Mouse (Mus musculus) midbrain, embryonic 12.5 days (tissue): ENCODE measurements at regions not wholly inside any gene's neighbourhood (a gene's known extent, or its start where the extent isn't known, plus 50 kb on each side); places are given as distances from the start of the nearest gene placed in this dataset.
A peak's percentile ranks its signal among the peaks of the same experiment; 100 is the strongest.

Experiments used
- ATAC-seq: fragments of 200-750 bp; cut with Nextera tagmentation; 2 replicates; pipeline ENCODE4 v1.8.0; 2017; ENCODE audit warnings: low read depth, moderate TSS enrichment, moderate library complexity; ENCODE audit not compliant: low FRiP score
- H3K27ac ChIP-seq: fragments of 300-500 bp; sonication (generic); replicated peaks from 2 replicates; pipeline ENCODE4 v1.5.1; 2016; ENCODE audit warnings: mild to moderate bottlenecking
- H3K27me3 ChIP-seq: fragments of 300-500 bp; sonication (generic); 2 replicates; pipeline ENCODE4 v1.6.1; 2016; ENCODE audit warnings: mild to moderate bottlenecking
- H3K36me3 ChIP-seq: fragments of 300-500 bp; sonication (generic); 2 replicates; pipeline ENCODE4 v1.6.1; 2016
- H3K4me1 ChIP-seq: fragments of 300-500 bp; sonication (generic); 2 replicates; pipeline ENCODE4 v1.6.1; 2016
- H3K4me2 ChIP-seq: fragments of 300-500 bp; sonication (generic); replicated peaks from 2 replicates; pipeline ENCODE4 v1.6.1; 2016; ENCODE audit warnings: mild to moderate bottlenecking, moderate library complexity
- H3K4me3 ChIP-seq: fragments of 300-500 bp; sonication (generic); 2 replicates; pipeline ENCODE4 v1.5.1; 2016; ENCODE audit warnings: mild to moderate bottlenecking
- H3K9ac ChIP-seq: fragments of 300-500 bp; sonication (generic); replicated peaks from 2 replicates; pipeline ENCODE4 v1.6.1; 2016; ENCODE audit warnings: mild to moderate bottlenecking, moderate library complexity
- H3K9me3 ChIP-seq: fragments of 300-500 bp; sonication (generic); 2 replicates; pipeline ENCODE4 v1.6.1; 2016; ENCODE audit warnings: mild to moderate bottlenecking
- WGBS: fragments of 180-500 bp; shearing (Covaris S2); methylation state at CpG from one replicate; pipeline ENCODE4 v1.1.7; 2016; 5-methylcytosine and 5-hydroxymethylcytosine counted together

DNA sequence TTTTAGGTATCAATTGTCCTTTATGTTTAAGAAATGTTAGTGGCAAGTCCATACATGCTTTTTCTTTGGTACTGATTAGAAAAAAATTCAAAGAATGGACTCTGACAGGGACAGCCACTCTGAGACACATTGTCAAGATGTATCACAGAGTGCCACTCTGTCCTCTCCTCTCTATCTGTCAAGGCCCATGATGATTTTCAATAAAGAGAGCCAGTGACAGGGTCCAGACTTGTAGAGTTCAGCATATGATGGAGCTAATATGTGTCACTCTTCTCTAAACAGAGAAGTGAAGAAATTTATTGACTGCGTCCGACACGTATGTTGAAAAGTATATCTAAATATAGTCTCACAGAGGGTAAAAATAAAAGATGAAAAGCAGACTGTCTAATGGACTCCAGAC lies 672.2 kb upstream of the 4930452B06Rik start:
- Histone ChIP-seq H3K4me1 (no peaks in the 10 kb centered on the region), H3K36me3 (no peaks in the 10 kb centered on the region), H3K4me2 (no peak overlapping the region), H3K27ac (no peak overlapping the region), H3K4me3 (no peak overlapping the region), H3K9me3 (no peaks in the 10 kb centered on the region), H3K9ac (no peak overlapping the region), H3K27me3 (no peaks in the 10 kb centered on the region)
- 87% methylated on average over 3 of the region's 3 CpGs for WGBS
- ATAC-seq = no peak

DNA sequence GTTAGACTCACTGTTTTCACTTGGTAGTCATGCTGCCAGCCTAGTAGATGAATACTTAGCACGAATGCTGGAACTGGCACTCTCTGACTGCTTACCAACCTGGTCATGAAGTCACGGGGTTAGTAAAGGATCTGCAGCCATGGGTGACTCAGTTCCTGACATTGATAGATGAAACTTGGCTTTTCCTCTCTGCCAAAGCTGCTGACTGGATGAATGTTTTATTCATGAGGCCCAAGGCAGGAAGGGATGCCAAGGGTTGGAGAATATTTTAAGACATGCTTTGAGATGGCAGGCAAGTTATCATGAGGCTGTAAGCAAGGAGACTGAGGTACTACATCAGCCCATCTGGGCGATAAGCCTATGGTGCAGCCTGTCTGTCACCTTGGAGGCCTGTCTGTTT lies 671.1 kb upstream of the 4930452B06Rik start:
- Histone ChIP-seq H3K4me2 (no peak overlapping the region), H3K27me3 (no peaks in the 10 kb centered on the region), H3K27ac (no peak overlapping the region), H3K9me3 (no peaks in the 10 kb centered on the region), H3K9ac (no peak overlapping the region), H3K36me3 (no peaks in the 10 kb centered on the region), H3K4me1 (peaks cover 2% of the 10 kb centered on the region; the same call in 1 of the 2 replicates), H3K4me3 (no peak overlapping the region)
- ATAC-seq = no peak
- 86% methylated on average over 3 of the region's 3 CpGs for WGBS

DNA sequence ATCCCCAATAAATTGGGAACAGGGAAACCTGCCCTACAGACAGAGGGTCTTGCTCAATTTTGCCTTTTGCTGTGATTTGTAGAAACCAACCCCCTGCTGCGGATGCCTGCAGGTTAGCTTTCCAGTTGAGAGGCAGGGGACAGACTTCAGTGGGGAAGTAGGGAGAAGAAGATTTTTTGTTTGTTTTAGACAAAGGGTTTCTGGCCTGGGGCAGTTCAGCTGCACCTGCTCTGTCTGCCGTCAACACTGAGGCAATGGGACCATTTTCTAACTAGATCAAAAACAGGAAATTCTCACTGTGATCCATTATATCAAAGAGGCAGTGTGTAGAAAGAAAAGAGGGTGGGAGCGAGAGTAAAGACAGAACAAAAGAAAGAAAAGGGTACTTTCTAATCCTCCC lies 665.6 kb upstream of the 4930452B06Rik start:
- WGBS = 22% methylated on average over 3 of the region's 3 CpGs

DNA sequence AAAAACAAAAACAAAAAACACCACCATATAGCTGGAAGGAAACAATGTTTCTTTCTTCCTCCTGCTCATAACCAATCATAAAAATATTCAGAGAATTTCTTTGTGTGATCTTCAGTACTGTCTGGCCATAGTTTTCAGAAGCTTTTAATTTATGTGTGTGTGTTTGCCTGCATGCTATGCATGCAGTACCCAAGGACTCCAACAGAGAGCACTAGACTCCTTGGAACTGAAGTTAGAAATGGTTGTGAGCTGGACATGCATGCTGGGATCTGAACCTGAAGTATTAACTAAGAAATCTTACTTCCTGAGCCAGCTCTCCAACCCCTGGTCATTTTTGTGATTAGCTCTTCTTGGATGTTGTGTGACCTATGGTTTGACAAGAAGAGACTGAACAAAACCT lies 664.7 kb upstream of the 4930452B06Rik start:
- Histone ChIP-seq H3K36me3 (no peaks in the 10 kb centered on the region), H3K27ac (no peak overlapping the region), H3K9ac (no peak overlapping the region), H3K4me2 (no peak overlapping the region), H3K27me3 (no peaks in the 10 kb centered on the region), H3K4me3 (no peak overlapping the region), H3K9me3 (no peaks in the 10 kb centered on the region), H3K4me1 (peaks cover 9% of the 10 kb centered on the region)
- ATAC-seq = no peak

More for the DNA sequence above, 665.6 kb upstream of the 4930452B06Rik start:
- Histone ChIP-seq H3K27me3 (no peaks in the 10 kb centered on the region), H3K4me1 (peaks cover 9% of the 10 kb centered on the region), H3K4me3 (no peak overlapping the region), H3K9ac (no peak overlapping the region), H3K9me3 (no peaks in the 10 kb centered on the region), H3K4me2 (no peak overlapping the region), H3K27ac (no peak overlapping the region), H3K36me3 (no peaks in the 10 kb centered on the region)
- no peak for ATAC-seq

DNA sequence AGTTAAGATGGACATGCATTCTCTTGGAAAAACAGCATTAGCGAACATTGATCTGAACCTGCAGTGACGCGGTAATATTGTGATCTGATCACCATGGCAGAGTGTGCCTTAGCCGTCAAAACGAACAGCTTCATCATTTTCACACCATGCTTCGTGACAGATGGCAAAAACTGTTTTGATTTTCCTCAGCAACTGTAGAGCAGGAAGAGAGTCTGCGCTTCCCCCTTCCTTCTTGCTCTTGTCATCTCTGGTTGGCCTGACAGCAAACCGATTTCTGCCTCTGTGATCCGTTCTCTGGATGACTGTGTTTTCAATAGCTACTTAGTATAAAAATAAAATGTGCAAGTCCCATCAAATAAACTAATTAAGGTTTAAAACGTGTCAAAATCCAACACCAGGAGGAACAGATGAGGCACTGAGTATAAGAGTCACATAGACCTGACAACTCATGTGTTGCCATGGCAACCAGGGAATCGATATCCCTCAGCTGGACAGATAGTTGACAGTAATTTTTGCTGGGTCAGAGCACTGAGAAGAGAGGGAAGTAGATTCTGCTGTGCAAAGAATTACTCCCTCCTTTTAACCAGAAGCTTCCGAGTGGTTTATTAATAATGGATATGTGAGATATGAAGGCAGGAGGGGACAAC lies 663.9 kb upstream of the 4930452B06Rik start:
- Histone ChIP-seq H3K9ac (no peak overlapping the region), H3K4me2 (no peak overlapping the region), H3K9me3 (no peaks in the 10 kb centered on the region), H3K27ac (peak overlapping the region; percentile 35; the same call in 1 of the 2 replicates), H3K27me3 (no peaks in the 10 kb centered on the region), H3K4me3 (no peak overlapping the region), H3K4me1 (peaks cover 9% of the 10 kb centered on the region), H3K36me3 (no peaks in the 10 kb centered on the region)
- 72% methylated on average over 12 of the region's 12 CpGs for WGBS
- ATAC-seq = peak; percentile 85

DNA sequence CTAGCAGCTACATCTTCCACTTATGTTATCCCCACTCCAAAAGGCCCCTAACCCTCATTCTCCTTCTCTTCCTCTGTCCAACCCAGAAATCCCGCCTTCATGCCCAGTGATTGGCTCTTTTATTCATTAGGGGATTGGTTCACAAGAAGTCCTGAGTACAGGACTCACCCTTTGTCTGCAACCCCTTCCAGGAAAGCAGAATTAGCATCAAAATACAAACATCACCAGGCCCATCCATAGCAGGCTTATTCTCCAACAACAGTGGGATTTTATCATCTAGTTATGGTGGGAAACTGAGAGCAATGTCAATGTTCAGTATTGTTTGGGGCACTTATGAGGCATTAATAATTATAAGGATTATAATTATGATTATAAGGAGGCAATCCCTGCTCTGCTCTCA lies 661.3 kb upstream of the 4930452B06Rik start:
- ATAC-seq = no peak
- Histone ChIP-seq H3K36me3 (no peaks in the 10 kb centered on the region), H3K27me3 (no peaks in the 10 kb centered on the region), H3K4me2 (no peak overlapping the region), H3K4me3 (no peak overlapping the region), H3K9ac (no peak overlapping the region), H3K4me1 (peaks cover 9% of the 10 kb centered on the region), H3K27ac (no peak overlapping the region), H3K9me3 (no peaks in the 10 kb centered on the region)
- WGBS = 56% methylated on average over 1 of the region's 1 CpGs

DNA sequence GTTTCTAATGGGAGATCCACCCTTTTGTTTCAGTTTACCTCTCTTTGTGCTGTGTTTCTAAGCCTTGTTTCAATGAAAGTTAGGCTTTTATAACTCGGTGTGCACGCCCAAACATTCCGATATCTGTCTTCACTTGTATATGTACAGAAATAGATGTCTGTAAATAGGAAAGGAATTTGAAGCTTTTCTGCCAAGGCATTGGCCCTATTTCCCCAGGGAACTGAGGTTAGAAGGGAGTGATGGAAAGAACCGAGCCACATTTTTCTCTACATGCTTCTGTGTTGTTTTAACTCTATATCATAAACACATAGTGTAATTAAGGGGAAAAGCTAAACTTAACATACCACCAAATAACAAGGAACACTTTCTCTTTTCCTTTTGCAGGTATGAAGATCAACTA lies 653.8 kb upstream of the 4930452B06Rik start:
- ATAC-seq = no peak
- H3K4me1 ChIP-seq = no peaks in the 10 kb centered on the region
- no peaks in the 10 kb centered on the region for H3K36me3 ChIP-seq
- H3K9me3 ChIP-seq = no peaks in the 10 kb centered on the region
- 92% methylated on average over 4 of the region's 4 CpGs for WGBS
- H3K27ac ChIP-seq = no peak overlapping the region
- H3K4me2 ChIP-seq = no peak overlapping the region
- no peak overlapping the region for H3K4me3 ChIP-seq
- H3K27me3 ChIP-seq = no peaks in the 10 kb centered on the region
- H3K9ac ChIP-seq = no peak overlapping the region

DNA sequence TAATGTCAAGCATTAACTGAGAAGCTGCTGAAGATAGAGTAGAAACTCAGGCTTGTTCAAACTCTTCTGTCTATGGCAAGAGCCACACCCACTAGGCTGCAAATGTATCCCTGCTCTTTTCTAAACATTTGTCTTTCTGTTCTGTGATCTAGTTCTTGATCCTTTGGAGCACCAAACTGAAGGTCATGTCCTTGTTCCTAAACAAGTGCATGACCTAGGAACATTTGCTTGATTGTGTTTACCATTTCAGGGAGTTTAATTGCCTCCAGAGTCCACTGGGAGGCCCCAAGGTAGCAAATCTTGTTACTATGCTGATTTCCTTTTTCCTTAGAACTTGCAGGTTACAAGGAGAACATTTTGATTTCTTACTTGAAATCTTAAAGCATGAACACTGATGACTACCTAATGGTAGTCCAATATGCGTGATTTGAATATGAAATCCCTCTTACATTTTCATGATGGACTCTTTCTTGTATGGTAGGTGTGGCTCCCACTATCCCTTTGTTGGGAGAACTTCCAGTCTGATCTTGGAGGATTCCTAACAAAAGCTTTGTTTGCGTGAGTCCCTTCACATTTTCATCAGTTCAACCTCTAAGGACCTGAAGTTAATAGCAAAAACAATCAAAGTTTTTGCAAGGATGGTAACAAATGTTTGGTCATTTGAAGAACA lies 652.9 kb upstream of the 4930452B06Rik start:
- no peaks in the 10 kb centered on the region for H3K9me3 ChIP-seq
- WGBS = 85% methylated on average over 2 of the region's 2 CpGs
- ATAC-seq = no peak

DNA sequence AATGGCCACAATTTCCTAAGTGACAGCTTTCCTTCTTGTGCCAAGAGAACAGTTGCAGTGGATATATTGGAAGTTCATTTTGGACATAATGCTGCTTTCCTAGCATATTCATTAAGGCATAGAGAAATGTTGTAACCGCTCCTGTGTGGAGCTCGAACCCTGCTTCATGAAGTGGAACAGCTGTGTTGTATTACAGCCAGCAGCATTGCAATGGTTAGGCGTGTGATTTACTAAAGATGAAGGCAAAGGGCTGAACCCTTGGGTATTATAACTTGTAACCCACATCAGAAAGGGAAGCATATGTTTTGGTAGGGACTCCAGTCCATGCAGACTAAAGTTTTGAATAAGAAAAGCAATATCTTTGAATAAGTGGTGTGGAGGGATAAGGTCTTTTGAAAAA lies 649.2 kb upstream of the 4930452B06Rik start:
- no peak for ATAC-seq
- WGBS = 79% methylated on average over 3 of the region's 3 CpGs

More for the DNA sequence above, 652.9 kb upstream of the 4930452B06Rik start:
- Histone ChIP-seq H3K9ac (no peak overlapping the region), H3K4me3 (no peak overlapping the region), H3K27me3 (no peaks in the 10 kb centered on the region), H3K4me1 (no peaks in the 10 kb centered on the region), H3K36me3 (no peaks in the 10 kb centered on the region), H3K4me2 (no peak overlapping the region), H3K27ac (no peak overlapping the region)

DNA sequence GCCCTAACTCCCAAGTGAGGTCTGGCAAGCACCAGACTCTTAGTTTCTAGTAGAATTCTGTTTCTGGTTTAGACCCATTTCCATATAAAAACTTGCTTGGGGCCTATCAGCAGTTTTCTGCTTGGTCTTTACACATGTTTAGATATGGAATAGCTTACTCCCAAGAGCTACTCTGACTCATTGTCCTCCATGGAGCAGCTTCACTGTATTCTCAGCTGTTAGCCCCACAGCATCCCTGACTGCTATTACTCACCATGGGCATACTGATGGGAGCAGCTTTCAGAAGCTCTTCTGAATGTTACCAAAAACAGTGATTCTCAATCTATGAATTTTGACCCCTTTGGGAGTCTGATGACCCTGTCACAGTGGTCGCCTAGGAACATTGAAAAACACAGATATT lies 630.1 kb upstream of the 4930452B06Rik start:
- WGBS = 85% methylated on average over 1 of the region's 1 CpGs

More for the DNA sequence above, 649.2 kb upstream of the 4930452B06Rik start:
- Histone ChIP-seq H3K4me2 (no peak overlapping the region), H3K4me1 (no peaks in the 10 kb centered on the region), H3K9me3 (no peaks in the 10 kb centered on the region), H3K9ac (no peak overlapping the region), H3K36me3 (no peaks in the 10 kb centered on the region), H3K4me3 (no peak overlapping the region), H3K27me3 (no peaks in the 10 kb centered on the region), H3K27ac (no peak overlapping the region)

DNA sequence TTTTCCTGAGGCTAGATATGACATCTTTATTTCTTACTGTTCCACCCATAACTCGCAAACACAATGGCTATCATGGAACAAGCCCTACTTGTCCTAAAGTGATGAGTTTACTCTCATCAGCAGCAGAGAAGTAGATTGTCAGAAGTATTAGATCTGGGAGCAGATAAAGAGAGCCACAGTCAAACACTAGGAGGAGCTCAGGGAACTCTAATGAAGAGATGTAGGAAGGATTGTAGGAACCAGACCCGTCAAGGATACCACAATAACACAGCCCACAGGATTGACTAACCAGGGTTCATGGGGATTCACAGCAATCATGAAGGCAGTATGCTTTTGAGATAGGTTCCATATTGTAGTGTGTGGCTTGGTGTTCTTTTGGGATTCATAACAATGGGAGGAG lies 628.5 kb upstream of the 4930452B06Rik start:
- Histone ChIP-seq H3K9me3 (no peaks in the 10 kb centered on the region), H3K4me2 (no peak overlapping the region), H3K36me3 (no peaks in the 10 kb centered on the region), H3K27me3 (no peaks in the 10 kb centered on the region), H3K4me3 (no peak overlapping the region), H3K4me1 (no peaks in the 10 kb centered on the region), H3K27ac (no peak overlapping the region), H3K9ac (no peak overlapping the region)
- WGBS = 77% methylated on average over 2 of the region's 2 CpGs
- no peak for ATAC-seq

More for the DNA sequence above, 630.1 kb upstream of the 4930452B06Rik start:
- Histone ChIP-seq H3K27me3 (no peaks in the 10 kb centered on the region), H3K9ac (no peak overlapping the region), H3K9me3 (0 out of 2 replicates have a peak, but pooled peaks cover 2% of the 10 kb centered on the region), H3K27ac (no peak overlapping the region), H3K4me1 (no peaks in the 10 kb centered on the region), H3K36me3 (no peaks in the 10 kb centered on the region), H3K4me2 (no peak overlapping the region), H3K4me3 (no peak overlapping the region)
- no peak for ATAC-seq

DNA sequence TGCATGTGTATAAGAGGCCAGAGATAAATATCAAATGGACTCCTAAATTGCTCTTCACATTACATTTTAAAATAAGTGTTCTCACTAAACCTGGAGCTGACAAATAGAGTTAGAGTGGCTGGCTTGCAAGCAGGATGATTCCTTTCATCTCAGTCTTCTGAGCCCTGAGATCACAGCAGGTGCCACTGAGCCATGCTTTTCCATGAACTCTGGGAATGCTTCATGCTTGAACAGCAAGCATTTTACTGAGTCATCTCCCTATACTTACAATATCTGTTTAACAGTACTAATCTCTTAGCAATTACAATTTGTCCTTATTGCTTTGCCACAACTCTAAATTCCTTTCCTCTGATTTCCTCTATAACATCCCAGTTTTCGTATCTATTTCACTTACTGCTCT lies 622.1 kb upstream of the 4930452B06Rik start:
- ATAC-seq = no peak
- 93% methylated on average over 1 of the region's 1 CpGs for WGBS

More for the DNA sequence above, 622.1 kb upstream of the 4930452B06Rik start:
- Histone ChIP-seq H3K36me3 (no peaks in the 10 kb centered on the region), H3K9ac (no peak overlapping the region), H3K4me1 (0 out of 2 replicates have a peak, but pooled peaks cover 3% of the 10 kb centered on the region), H3K9me3 (no peaks in the 10 kb centered on the region), H3K4me2 (no peak overlapping the region), H3K27me3 (no peaks in the 10 kb centered on the region), H3K27ac (no peak overlapping the region), H3K4me3 (no peak overlapping the region)
